ENCODE assay signal across 22 mouse cellular contexts in genomic region chr3:130256059-130256458, GRCm38 (mm10).
DNase-seq lines count a peak whose midpoint lies in the region; ATAC-seq and TF ChIP-seq lines count a peak whose summit lies in the region.
"Had no signal": no experiment of that assay in that cellular context is flagged by ENCODE, and none has a peak within 500 bp of the region (broad histone marks: within the 10 kb centered on the region; RNA-seq: fewer than 3 reads in every experiment).

No protein-coding gene starts in this region.

- TF ChIP-seq CTCF in intestine, postnatal 0 days (IDR thresholded peaks at IDR 0.05; ENCODE audit: low read depth): no peak

- intact Hi-C loops in left cerebral cortex, postnatal 25 days (cut with DNase I): no loop called here

- no peaks in the 10 kb centered on the region for H3K27me3 ChIP-seq in intestine, embryonic 14.5 days (replicated peaks; ENCODE audit: control insufficient read depth, insufficient read depth, low read length)
- no peaks in the 10 kb centered on the region for H3K27me3 ChIP-seq in intestine, embryonic 15.5 days (replicated peaks)
- H3K27me3 ChIP-seq in intestine, embryonic 16.5 days (replicated peaks; ENCODE audit: control insufficient read depth, insufficient read depth, low read length): no peaks in the 10 kb centered on the region
- no peaks in the 10 kb centered on the region for H3K27me3 ChIP-seq in intestine, postnatal 0 days (replicated peaks; ENCODE audit: control insufficient read depth, insufficient read depth, low read length)
- H3K27me3 ChIP-seq: CH12.LX, Patski had no signal

- H3K4me1 ChIP-seq in intestine, embryonic 14.5 days (replicated peaks; ENCODE audit: control insufficient read depth, insufficient read depth, low read length): no peaks in the 10 kb centered on the region; the same call in none of the 2 replicates
- H3K4me1 ChIP-seq in intestine, embryonic 15.5 days (replicated peaks): no peaks in the 10 kb centered on the region
- no peaks in the 10 kb centered on the region for H3K4me1 ChIP-seq in intestine, embryonic 16.5 days (ENCODE audit: control insufficient read depth, insufficient read depth, low read length)
- H3K4me1 ChIP-seq in intestine, postnatal 0 days (replicated peaks; ENCODE audit: control insufficient read depth, insufficient read depth, low read length): 0 out of 2 replicates have a peak, but pooled peaks cover 3% of the 10 kb centered on the region

- no peak for DNase-seq in intestine, embryonic 14.5 days (ENCODE audit: low spot score)
- no peak for DNase-seq in gastrocnemius, postnatal 25 days
- DNase-seq in lung, postnatal 14 days: no peak
- no peak for DNase-seq in left cerebral cortex, postnatal 25 days (ENCODE audit: low spot score in 2 of 2)
- DNase-seq in thymus, postnatal 10 days (ENCODE audit: low spot score in 2 of 2): no peak
- DNase-seq: adrenal gland, adult 2 months; adrenal gland, adult 8-10 months; adrenal gland, postnatal 10 days; adrenal gland, postnatal 14 days; adrenal gland, postnatal 25 days; adrenal gland, postnatal 36 days; B cell, adult 2 months; cerebellum, adult 11 months; cerebellum, adult 11-12 months had no signal

- no peaks in the 10 kb centered on the region for H3K36me3 ChIP-seq in intestine, embryonic 14.5 days (ENCODE audit: control insufficient read depth, insufficient read depth, low read length)
- no peaks in the 10 kb centered on the region for H3K36me3 ChIP-seq in intestine, embryonic 15.5 days
- H3K36me3 ChIP-seq in intestine, embryonic 16.5 days (ENCODE audit: control insufficient read depth, insufficient read depth, low read length): no peaks in the 10 kb centered on the region
- H3K36me3 ChIP-seq in intestine, postnatal 0 days (ENCODE audit: control insufficient read depth, insufficient read depth): no peaks in the 10 kb centered on the region
- H3K36me3 ChIP-seq: G1E had no signal

- H3K9ac ChIP-seq in intestine, embryonic 14.5 days (ENCODE audit: low read length): no peak overlapping the region
- no peak overlapping the region for H3K9ac ChIP-seq in intestine, embryonic 15.5 days
- H3K9ac ChIP-seq in intestine, embryonic 16.5 days (ENCODE audit: low read depth, low read length): no peak overlapping the region
- H3K9ac ChIP-seq in intestine, postnatal 0 days (ENCODE audit: low read depth, low read length): no peak overlapping the region

- H3K4me3 ChIP-seq in intestine, embryonic 14.5 days (ENCODE audit: low read depth, low read length): no peak overlapping the region
- H3K4me3 ChIP-seq in intestine, embryonic 15.5 days (replicated peaks): no peak overlapping the region
- no peak overlapping the region for H3K4me3 ChIP-seq in intestine, embryonic 16.5 days (ENCODE audit: low read length)
- H3K4me3 ChIP-seq in intestine, postnatal 0 days (ENCODE audit: low read depth, low read length): no peak overlapping the region

- H3K4me2 ChIP-seq in intestine, embryonic 14.5 days (ENCODE audit: low read length): no peak overlapping the region
- H3K4me2 ChIP-seq in intestine, embryonic 15.5 days (replicated peaks): no peak overlapping the region
- no peak overlapping the region for H3K4me2 ChIP-seq in intestine, embryonic 16.5 days (ENCODE audit: low read depth, low read length)
- no peak overlapping the region for H3K4me2 ChIP-seq in intestine, postnatal 0 days (replicated peaks; ENCODE audit: low read depth)

- WGBS in intestine, embryonic 14.5 days: 81% methylated on average over 3 of the region's 3 CpGs
- 67% methylated on average over 3 of the region's 3 CpGs for WGBS in intestine, embryonic 15.5 days
- 68% methylated on average over 3 of the region's 3 CpGs for WGBS in intestine, embryonic 16.5 days
- WGBS in intestine, postnatal 0 days: 40% methylated on average over 3 of the region's 3 CpGs

- no peaks in the 10 kb centered on the region for H3K9me3 ChIP-seq in intestine, embryonic 14.5 days (ENCODE audit: control insufficient read depth, low read length)
- H3K9me3 ChIP-seq in intestine, embryonic 15.5 days: no peaks in the 10 kb centered on the region
- no peaks in the 10 kb centered on the region for H3K9me3 ChIP-seq in intestine, embryonic 16.5 days (ENCODE audit: control insufficient read depth, low read length)
- H3K9me3 ChIP-seq in intestine, postnatal 0 days (ENCODE audit: control insufficient read depth): no peaks in the 10 kb centered on the region

- ATAC-seq in intestine, embryonic 14.5 days (replicated peaks; ENCODE audit: low FRiP score, low TSS enrichment, low read depth): peak; percentile 57; the same call in 1 of the 2 replicates
- ATAC-seq in intestine, embryonic 15.5 days: peak; percentile 95
- ATAC-seq in intestine, embryonic 16.5 days: peak; percentile 97
- ATAC-seq in intestine, postnatal 0 days: peak; percentile 95
- ATAC-seq: activated CD4-positive, CD25-positive, alpha-beta regulatory T cell, adult 4 months; CD4-positive, CD25-positive, alpha-beta regulatory T cell, adult 4 months; Patski had no signal

- no peak overlapping the region for H3K27ac ChIP-seq in intestine, embryonic 14.5 days (ENCODE audit: low read depth)
- H3K27ac ChIP-seq in intestine, embryonic 15.5 days: no peak overlapping the region
- no peak overlapping the region for H3K27ac ChIP-seq in intestine, embryonic 16.5 days (ENCODE audit: low read length)
- no peak overlapping the region for H3K27ac ChIP-seq in intestine, postnatal 0 days (ENCODE audit: low read depth, low read length)
